Mouse (Mus musculus) liver, embryonic 13.5 days (tissue): ENCODE results near the gene Pgpep1. TPM values are rescaled to one million over a fixed set of nuclear protein-coding genes. Genes with fewer than 3 reads are reported as not detected.
A peak's percentile ranks its signal among the peaks of the same experiment; 100 is the strongest.

Experiments used
- ATAC-seq: fragments of 200-750 bp; cut with Nextera tagmentation; 2 replicates; pipeline ENCODE4 v1.8.0; 2017; ENCODE audit warnings: low read depth, mild to moderate bottlenecking, moderate number of reproducible peaks, moderate library complexity
- DNase-seq: peaks from one replicate; pipeline ENCODE4 v3.0.0; 2022
- H3K27ac ChIP-seq: fragments of 300-500 bp; sonication (generic); 2 replicates; pipeline ENCODE4 v1.5.1; 2015; ENCODE audit warnings: moderate library complexity, mild to moderate bottlenecking, inconsistent platforms
- H3K27me3 ChIP-seq: fragments of 300-500 bp; sonication (generic); 2 replicates; pipeline ENCODE4 v1.6.1; 2015; ENCODE audit warnings: mild to moderate bottlenecking, inconsistent platforms
- H3K36me3 ChIP-seq: fragments of 300-500 bp; sonication (generic); 2 replicates; pipeline ENCODE4 v1.6.1; 2015; ENCODE audit warnings: mild to moderate bottlenecking, inconsistent platforms
- H3K4me1 ChIP-seq: fragments of 300-500 bp; sonication (generic); replicated peaks from 2 replicates; pipeline ENCODE4 v1.6.1; 2015; ENCODE audit warnings: inconsistent platforms
- H3K4me2 ChIP-seq: fragments of 300-500 bp; sonication (generic); 2 replicates; pipeline ENCODE4 v1.6.1; 2015; ENCODE audit warnings: inconsistent platforms, mild to moderate bottlenecking, moderate library complexity
- H3K4me3 ChIP-seq: fragments of 300-500 bp; sonication (generic); replicated peaks from 2 replicates; pipeline ENCODE4 v1.5.1; 2015; ENCODE audit warnings: mild to moderate bottlenecking, inconsistent platforms
- H3K9ac ChIP-seq: fragments of 300-500 bp; sonication (generic); 2 replicates; pipeline ENCODE4 v1.6.1; 2015; ENCODE audit warnings: mild to moderate bottlenecking, inconsistent platforms
- H3K9me3 ChIP-seq: fragments of 300-500 bp; sonication (generic); replicated peaks from 2 replicates; pipeline ENCODE4 v1.6.1; 2016; ENCODE audit warnings: inconsistent platforms
- WGBS: fragments of 180-500 bp; shearing (Covaris S2); methylation state at CpG from one replicate; pipeline ENCODE4 v1.1.7; 2015; ENCODE audit not compliant: insufficient replicate concordance; 5-methylcytosine and 5-hydroxymethylcytosine counted together
- polyA plus RNA-seq: library from polyadenylated mRNA; unstranded; fragments of >200 nt; fragmentation: Nextera tagmentation; extraction: Ambion mirVana; gene quantifications from 2 replicates; pipeline ENCODE4 v1.2.1, GENCODE M21; 2015

Pgpep1 gene
- polyA plus RNA-seq, 1 experiment from 2014 or later = 17.9 TPM

GRCm38 (mm10) chr8:70605871-70606779 is 54.1 kb downstream of the Pgpep1 start:
- DNase-seq = no peak
- Histone ChIP-seq H3K36me3 (peaks cover 16% of the 10 kb centered on the region), H3K9ac (peak overlapping the region; percentile 94; the same call in 1 of the 2 replicates), H3K4me3 (peak overlapping the region; percentile 81), H3K27ac (peak overlapping the region; percentile 16), H3K4me1 (peaks cover 87% of the 10 kb centered on the region), H3K4me2 (peak overlapping the region; percentile 93; the same call in 1 of the 2 replicates), H3K27me3 (peaks cover 5% of the 10 kb centered on the region; the same call in 1 of the 2 replicates), H3K9me3 (no peaks in the 10 kb centered on the region)
- no peak for ATAC-seq
- WGBS = 69% methylated on average over 9 of the region's 9 CpGs

GRCm38 (mm10) chr8:70604558-70604957 is 55.6 kb downstream of the Pgpep1 start:
- WGBS = 71% methylated on average over 7 of the region's 7 CpGs

GRCm38 (mm10) chr8:70602139-70602811 is 57.9 kb downstream of the Pgpep1 start:
- peak overlapping the region; percentile 47 for H3K27ac ChIP-seq
- ATAC-seq (no peak), DNase-seq (no peak)
- H3K4me3 ChIP-seq = no peak overlapping the region
- no peaks in the 10 kb centered on the region for H3K9me3 ChIP-seq
- no peak overlapping the region for H3K9ac ChIP-seq
- H3K4me2 ChIP-seq = no peak overlapping the region
- 84% methylated on average over 13 of the region's 13 CpGs for WGBS
- peaks cover 44% of the 10 kb centered on the region for H3K36me3 ChIP-seq
- H3K4me1 ChIP-seq = peaks cover 88% of the 10 kb centered on the region
- H3K27me3 ChIP-seq = no peaks in the 10 kb centered on the region

More at GRCm38 (mm10) chr8:70604558-70604957, 55.6 kb downstream of the Pgpep1 start:
- Histone ChIP-seq H3K27me3 (peaks cover 5% of the 10 kb centered on the region; the same call in 1 of the 2 replicates), H3K27ac (no peak overlapping the region), H3K4me2 (no peak overlapping the region), H3K4me1 (peaks cover 88% of the 10 kb centered on the region), H3K4me3 (no peak overlapping the region), H3K9me3 (no peaks in the 10 kb centered on the region), H3K9ac (no peak overlapping the region), H3K36me3 (peaks cover 22% of the 10 kb centered on the region)
- no peak for DNase-seq
- ATAC-seq = no peak

- peak; percentile 78 for DNase-seq
- 1% methylated on average over 26 of the region's 26 CpGs for WGBS
- peak; percentile 70 for ATAC-seq
- no peaks in the 10 kb centered on the region for H3K9me3 ChIP-seq
- no peaks in the 10 kb centered on the region for H3K27me3 ChIP-seq
- peaks cover 55% of the 10 kb centered on the region for H3K36me3 ChIP-seq
- peak overlapping the region; percentile 43; the same call in 1 of the 2 replicates for H3K27ac ChIP-seq
- H3K4me2 ChIP-seq = peak overlapping the region; percentile 57
- H3K9ac ChIP-seq = 0 out of 2 replicates have a peak overlapping the region, but pooled peaks have one; percentile 19
- H3K4me1 ChIP-seq = peaks cover 86% of the 10 kb centered on the region
- H3K4me3 ChIP-seq = peak overlapping the region; percentile 7
These were observed 58.9 kb downstream of the Pgpep1 start for GRCm38 (mm10) chr8:70601271-70601649.

- Histone ChIP-seq H3K4me2 (peak overlapping the region; percentile 57), H3K9me3 (no peaks in the 10 kb centered on the region), H3K27ac (peak overlapping the region; percentile 43; the same call in 1 of the 2 replicates), H3K27me3 (no peaks in the 10 kb centered on the region), H3K36me3 (peaks cover 60% of the 10 kb centered on the region), H3K4me1 (peaks cover 86% of the 10 kb centered on the region), H3K4me3 (peak overlapping the region; percentile 7; the same call in 1 of the 2 replicates), H3K9ac (peak overlapping the region; percentile 19; the same call in 1 of the 2 replicates)
- WGBS = 43% methylated on average over 10 of the region's 10 CpGs
- DNase-seq (no peak), ATAC-seq (no peak; the same call in 1 of the 2 replicates)
These were observed 59.5 kb downstream of the Pgpep1 start for GRCm38 (mm10) chr8:70600473-70601270.

DNA sequence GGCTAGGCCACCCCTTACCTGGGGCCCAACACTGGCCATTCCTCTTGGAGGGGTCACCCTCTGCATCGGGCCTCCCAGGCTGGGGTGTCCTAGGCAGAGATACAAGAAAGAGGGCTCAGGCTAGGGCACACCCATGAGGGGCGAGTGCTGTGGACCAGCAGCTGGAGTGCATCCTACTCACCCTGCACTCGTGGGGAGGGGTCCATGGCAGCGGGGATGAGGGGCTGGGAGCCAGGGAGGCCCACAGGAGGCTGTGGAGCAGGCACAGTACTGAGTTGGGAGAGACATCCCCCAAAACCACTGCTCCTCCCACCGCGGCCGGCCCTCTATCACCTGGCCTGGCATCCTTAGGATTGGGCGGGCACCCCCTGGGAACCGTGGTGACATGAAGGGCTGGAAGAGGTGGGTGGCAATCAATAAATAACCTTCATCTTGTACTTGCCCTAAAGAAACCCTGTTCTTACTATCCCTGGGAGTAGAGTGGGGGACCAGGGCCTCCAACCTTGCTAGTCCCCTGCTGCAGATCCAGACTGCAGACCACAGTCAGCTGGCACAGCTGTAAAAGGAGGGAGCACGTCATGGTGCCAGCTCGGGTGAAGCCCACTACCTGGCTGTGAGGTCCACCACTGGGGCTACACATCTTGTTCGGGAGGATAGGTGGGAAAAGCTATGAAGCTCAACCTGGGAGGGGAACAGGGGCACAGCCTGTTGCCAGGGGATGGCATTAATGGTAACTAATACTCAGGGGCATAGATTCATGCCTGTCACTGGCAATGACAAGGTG is 60.5 kb downstream of the Pgpep1 start:
- Histone ChIP-seq H3K36me3 (peaks cover 65% of the 10 kb centered on the region), H3K4me3 (no peak overlapping the region), H3K9me3 (no peaks in the 10 kb centered on the region), H3K9ac (no peak overlapping the region), H3K4me1 (peaks cover 87% of the 10 kb centered on the region), H3K4me2 (no peak overlapping the region), H3K27me3 (no peaks in the 10 kb centered on the region), H3K27ac (no peak overlapping the region)
- 71% methylated on average over 12 of the region's 12 CpGs for WGBS
- no peak for ATAC-seq
- no peak for DNase-seq

DNA sequence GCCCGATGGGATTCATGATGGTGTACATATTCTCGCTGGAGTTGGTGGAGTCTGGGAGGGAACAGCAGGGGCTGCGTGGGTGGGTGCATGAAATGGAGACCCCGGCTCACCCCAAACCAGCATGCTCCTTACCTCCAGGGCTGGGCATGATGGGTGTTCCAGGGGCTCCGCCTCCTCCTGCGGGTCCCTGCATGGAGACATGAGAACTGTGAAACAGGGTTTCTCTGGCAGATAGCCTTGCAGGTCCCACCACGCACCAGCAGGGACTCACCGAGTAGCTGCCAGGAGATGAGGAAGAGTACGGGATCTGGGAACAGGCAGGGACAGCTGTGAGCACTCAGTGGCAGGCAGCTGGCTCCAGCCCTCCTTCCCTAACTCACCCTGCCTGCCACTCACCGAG is 61.5 kb downstream of the Pgpep1 start:
- 70% methylated on average over 10 of the region's 10 CpGs for WGBS
- ATAC-seq (no peak), DNase-seq (no peak)
- Histone ChIP-seq H3K27me3 (no peaks in the 10 kb centered on the region), H3K4me2 (peak overlapping the region; percentile 60), H3K9me3 (no peaks in the 10 kb centered on the region), H3K9ac (no peak overlapping the region), H3K4me3 (no peak overlapping the region), H3K36me3 (peaks cover 65% of the 10 kb centered on the region), H3K27ac (no peak overlapping the region), H3K4me1 (peaks cover 88% of the 10 kb centered on the region)

DNA sequence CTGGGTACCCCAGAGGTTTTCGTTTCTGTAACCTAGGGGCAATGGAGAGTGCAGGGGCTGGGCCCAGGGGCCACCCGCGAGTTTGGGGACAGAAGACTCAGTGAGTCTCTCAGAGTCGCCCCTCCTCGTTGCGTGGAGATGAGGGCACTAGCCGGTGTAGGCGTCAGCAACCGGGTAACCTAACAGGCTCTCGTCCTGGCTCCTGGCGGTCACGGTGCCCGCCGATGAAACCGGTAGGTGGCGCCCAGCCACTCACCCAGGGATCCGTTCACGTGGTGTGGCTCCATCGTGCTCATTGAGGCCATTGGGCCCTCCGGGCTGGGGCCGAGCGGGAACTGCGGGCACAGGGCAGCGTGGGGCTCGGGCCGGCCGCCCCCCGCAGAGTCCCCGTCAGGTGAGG is 61.9 kb downstream of the Pgpep1 start:
- H3K9ac ChIP-seq = peak overlapping the region; percentile 51
- DNase-seq = no peak
- H3K36me3 ChIP-seq = peaks cover 65% of the 10 kb centered on the region
- H3K27me3 ChIP-seq = no peaks in the 10 kb centered on the region
- peak overlapping the region; percentile 60 for H3K4me2 ChIP-seq
- WGBS = 39% methylated on average over 29 of the region's 29 CpGs
- no peak for ATAC-seq
- no peak overlapping the region for H3K27ac ChIP-seq
- H3K4me3 ChIP-seq = peak overlapping the region; percentile 42
- H3K9me3 ChIP-seq = no peaks in the 10 kb centered on the region
- H3K4me1 ChIP-seq = peaks cover 92% of the 10 kb centered on the region

DNA sequence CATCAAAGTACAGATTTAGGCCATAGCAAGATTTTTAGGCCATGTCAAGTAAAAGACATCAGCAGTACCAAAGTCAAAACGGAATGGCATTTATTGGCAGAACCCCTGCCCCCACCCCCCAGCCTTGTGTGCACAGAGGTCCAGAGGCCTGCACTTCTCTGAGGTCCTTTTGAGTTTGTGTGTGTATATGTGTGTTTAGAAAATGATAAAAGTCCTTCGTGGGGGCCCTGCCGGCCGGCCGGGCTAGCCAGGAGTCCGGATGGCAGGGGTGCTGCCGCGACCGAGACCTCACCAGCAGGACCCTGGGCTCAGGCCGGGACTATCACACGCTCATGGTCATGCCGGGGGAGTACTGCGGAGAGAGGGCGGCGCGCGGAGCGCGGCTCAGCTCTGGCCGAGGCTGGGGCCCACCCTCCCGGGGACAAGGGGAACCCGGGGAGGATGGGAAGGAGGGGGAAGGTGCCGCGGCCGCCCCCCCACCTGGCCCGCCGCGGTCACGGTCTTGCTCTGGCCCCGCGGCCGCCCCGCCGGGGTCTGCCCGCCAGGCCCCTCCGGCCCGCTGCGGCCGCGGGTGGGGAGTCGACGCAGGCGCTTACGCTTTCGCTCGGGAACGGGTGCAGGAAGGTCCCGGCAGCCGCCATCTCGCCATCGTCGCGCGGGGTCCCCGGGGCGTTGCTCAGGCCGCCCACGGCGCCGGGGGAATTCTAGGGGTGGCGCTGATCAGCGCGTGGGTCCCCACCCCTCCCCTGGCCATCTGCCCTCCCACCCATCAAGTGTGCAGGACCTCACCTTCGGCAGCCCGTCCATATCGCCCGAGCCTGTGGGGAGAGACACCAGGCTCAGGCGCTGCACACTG is 62.5 kb downstream of the Pgpep1 start:
- peak overlapping the region; percentile 42 for H3K4me3 ChIP-seq
- H3K27me3 ChIP-seq = no peaks in the 10 kb centered on the region
- no peak overlapping the region for H3K27ac ChIP-seq
- peak overlapping the region; percentile 60 for H3K4me2 ChIP-seq
- peaks cover 97% of the 10 kb centered on the region for H3K4me1 ChIP-seq
- WGBS = 62% methylated on average over 65 of the region's 68 CpGs
- DNase-seq = no peak
- peak overlapping the region; percentile 51 for H3K9ac ChIP-seq
- H3K9me3 ChIP-seq = no peaks in the 10 kb centered on the region
- no peak for ATAC-seq
- H3K36me3 ChIP-seq = peaks cover 59% of the 10 kb centered on the region
